ENCODE assay signal across 11 mouse cellular contexts in genomic region chr4:148846203-148846602, GRCm38 (mm10). TPM values are rescaled to one million over a fixed set of nuclear protein-coding genes. Genes with fewer than 3 reads are reported as not detected.
DNase-seq lines count a peak whose midpoint lies in the region; ATAC-seq and TF ChIP-seq lines count a peak whose summit lies in the region.
"Had no signal": no experiment of that assay in that cellular context is flagged by ENCODE, and none has a peak within 500 bp of the region (broad histone marks: within the 10 kb centered on the region; RNA-seq: fewer than 3 reads in every experiment).

No protein-coding gene starts in this region.

- H3K4me1 ChIP-seq in liver, adult 2 months (ENCODE audit: control insufficient read depth, insufficient read depth, low read length): no peaks in the 10 kb centered on the region
- H3K4me1 ChIP-seq in liver, embryonic 11.5 days (replicated peaks; ENCODE audit: control insufficient read depth, insufficient read depth, low read length): no peaks in the 10 kb centered on the region
- peaks cover 58% of the 10 kb centered on the region for H3K4me1 ChIP-seq in embryonic facial prominence, embryonic 10.5 days
- H3K4me1 ChIP-seq in heart, postnatal 0 days (ENCODE audit: control insufficient read depth, insufficient read depth): peaks cover 13% of the 10 kb centered on the region
- peaks cover 19% of the 10 kb centered on the region for H3K4me1 ChIP-seq in neural tube, embryonic 15.5 days

- no peak for TF ChIP-seq POLR2A in liver, adult 2 months (IDR thresholded peaks at IDR 0.05; ENCODE audit: extremely low read depth, insufficient read depth, low read length)

- no peak overlapping the region for H3K27ac ChIP-seq in liver, adult 2 months (replicated peaks; ENCODE audit: insufficient read depth, low read depth, low read length)
- no peak overlapping the region for H3K27ac ChIP-seq in liver, embryonic 11.5 days (ENCODE audit: low read depth, low read length)
- peak overlapping the region; percentile 32; the same call in 1 of the 2 replicates for H3K27ac ChIP-seq in embryonic facial prominence, embryonic 10.5 days (replicated peaks)
- peak overlapping the region; percentile 47; the same call in 1 of the 2 replicates for H3K27ac ChIP-seq in heart, postnatal 0 days (ENCODE audit: low read depth)
- no peak overlapping the region for H3K27ac ChIP-seq in neural tube, embryonic 15.5 days (replicated peaks)
- H3K27ac ChIP-seq: macrophage had no signal

- H3K79me2 ChIP-seq in liver, adult 2 months (ENCODE audit: control insufficient read depth, insufficient read depth, low read length): no peaks in the 10 kb centered on the region

- no peak for ATAC-seq in liver, embryonic 11.5 days (replicated peaks; ENCODE audit: low FRiP score)
- peak; percentile 85 for ATAC-seq in heart, postnatal 0 days (ENCODE audit: insufficient read depth, low read depth)
- no peak for ATAC-seq in neural tube, embryonic 15.5 days (ENCODE audit: low FRiP score)
- ATAC-seq: Patski had no signal

- H3K9me3 ChIP-seq in liver, embryonic 11.5 days (ENCODE audit: control insufficient read depth, low read length): no peaks in the 10 kb centered on the region
- no peaks in the 10 kb centered on the region for H3K9me3 ChIP-seq in embryonic facial prominence, embryonic 10.5 days
- H3K9me3 ChIP-seq in heart, postnatal 0 days (replicated peaks; ENCODE audit: control insufficient read depth, low read length): no peaks in the 10 kb centered on the region
- H3K9me3 ChIP-seq in neural tube, embryonic 15.5 days (replicated peaks): no peaks in the 10 kb centered on the region

- no peaks in the 10 kb centered on the region for H3K36me3 ChIP-seq in liver, adult 2 months (ENCODE audit: control insufficient read depth, insufficient read depth, low read length)
- H3K36me3 ChIP-seq in liver, embryonic 11.5 days (ENCODE audit: control insufficient read depth, insufficient read depth, low read length): no peaks in the 10 kb centered on the region
- no peaks in the 10 kb centered on the region for H3K36me3 ChIP-seq in embryonic facial prominence, embryonic 10.5 days (replicated peaks)
- 0 out of 2 replicates have a peak, but pooled peaks cover 4% of the 10 kb centered on the region for H3K36me3 ChIP-seq in heart, postnatal 0 days (replicated peaks; ENCODE audit: control insufficient read depth, insufficient read depth, low read length)
- H3K36me3 ChIP-seq in neural tube, embryonic 15.5 days: no peaks in the 10 kb centered on the region

- TF ChIP-seq CTCF in liver, adult 2 months (IDR thresholded peaks at IDR 0.05; ENCODE audit: low read depth, low read length): peak; percentile 18; the same call in 1 of the 2 replicates
- TF ChIP-seq CTCF in heart, postnatal 0 days (IDR thresholded peaks at IDR 0.05; ENCODE audit: low read depth): peak; percentile 40

- no peaks in the 10 kb centered on the region for H3K27me3 ChIP-seq in liver, adult 2 months (ENCODE audit: control insufficient read depth, insufficient read depth, low read length)
- peaks cover 3% of the 10 kb centered on the region; the same call in 1 of the 2 replicates for H3K27me3 ChIP-seq in liver, embryonic 11.5 days (replicated peaks; ENCODE audit: control insufficient read depth, insufficient read depth, low read length)
- H3K27me3 ChIP-seq in embryonic facial prominence, embryonic 10.5 days (replicated peaks; ENCODE audit: low read depth, poor library complexity, severe bottlenecking): peaks cover 98% of the 10 kb centered on the region
- H3K27me3 ChIP-seq in heart, postnatal 0 days (ENCODE audit: control insufficient read depth, insufficient read depth, low read length): no peaks in the 10 kb centered on the region
- H3K27me3 ChIP-seq in neural tube, embryonic 15.5 days (replicated peaks): peaks cover 40% of the 10 kb centered on the region
- H3K27me3 ChIP-seq: Patski had no signal

- no peak overlapping the region for H3K4me3 ChIP-seq in liver, adult 2 months (ENCODE audit: insufficient read depth, low read depth, low read length)
- H3K4me3 ChIP-seq in liver, embryonic 11.5 days (ENCODE audit: low read depth, low read length): no peak overlapping the region
- H3K4me3 ChIP-seq in embryonic facial prominence, embryonic 10.5 days: peak overlapping the region; percentile 5; the same call in 1 of the 2 replicates
- no peak overlapping the region for H3K4me3 ChIP-seq in heart, postnatal 0 days (ENCODE audit: low read depth, low read length)
- H3K4me3 ChIP-seq in neural tube, embryonic 15.5 days (replicated peaks): no peak overlapping the region
- H3K4me3 ChIP-seq: erythroblast, embryonic 14.5 days had no signal

- no peak for TF ChIP-seq EP300 in heart, postnatal 0 days (IDR thresholded peaks at IDR 0.05; ENCODE audit: low read depth)

- DNase-seq in liver, adult 2 months (ENCODE audit: extremely low read depth, low read depth, low spot score): peak; percentile 87
- no peak for DNase-seq in liver, embryonic 11.5 days (ENCODE audit: low spot score)
- DNase-seq in embryonic facial prominence, embryonic 10.5 days (ENCODE audit: low spot score): no peak
- peak; percentile 54 for DNase-seq in heart, postnatal 0 days (ENCODE audit: low spot score)
- DNase-seq in layer of hippocampus, postnatal 14 days (ENCODE audit: low spot score in 2 of 2): peak; percentile 27 to 49
- DNase-seq in embryo, embryonic 10 days (ENCODE audit: low spot score): no peak
- DNase-seq in T-cell, adult 2 months (ENCODE audit: low spot score): no peak

- no peak overlapping the region for H3K9ac ChIP-seq in liver, adult 2 months (ENCODE audit: low read depth, low read length)
- H3K9ac ChIP-seq in liver, embryonic 11.5 days (ENCODE audit: low read depth, low read length): no peak overlapping the region
- H3K9ac ChIP-seq in heart, postnatal 0 days (replicated peaks; ENCODE audit: low read depth, low read length): no peak overlapping the region
- H3K9ac ChIP-seq in neural tube, embryonic 15.5 days (replicated peaks): no peak overlapping the region

- no peak overlapping the region for H3K4me2 ChIP-seq in liver, embryonic 11.5 days
- H3K4me2 ChIP-seq in heart, postnatal 0 days (ENCODE audit: low read depth, low read length): peak overlapping the region; percentile 43
- H3K4me2 ChIP-seq in neural tube, embryonic 15.5 days: peak overlapping the region; percentile 13; the same call in 1 of the 2 replicates

- 20% methylated on average over 9 of the region's 9 CpGs for WGBS in liver, adult 2 months
- 48% methylated on average over 8 of the region's 9 CpGs for WGBS in liver, embryonic 11.5 days
- WGBS in embryonic facial prominence, embryonic 10.5 days: 65% methylated on average over 9 of the region's 9 CpGs
- WGBS in heart, postnatal 0 days: 13% methylated on average over 8 of the region's 9 CpGs
- WGBS in neural tube, embryonic 15.5 days: 51% methylated on average over 9 of the region's 9 CpGs

RNA-seq across cellular contexts. Expression of gene Casz1, which starts 42.0 kb away (rescaled TPM):
- 0.09 and 0.34 TPM in 2 replicates for total RNA-seq in liver, adult 2 months (2014; rRNA removed)
- polyA plus RNA-seq in liver, adult 2 months (2012; rRNA removed): 0.24 TPM in 2 replicates
- 0.56 and 1.0 TPM in 2 replicates for polyA plus RNA-seq in liver, embryonic 11.5 days (2014; fragmentation: Nextera tagmentation; extraction: Ambion mirVana)
- 3.7 and 3.9 TPM in 2 replicates for polyA plus RNA-seq in embryonic facial prominence, embryonic 10.5 days (2016; fragmentation: Nextera tagmentation; extraction: Ambion mirVana)
- total RNA-seq in heart, postnatal 0 days (2014; rRNA removed; ENCODE audit: low replicate concordance): 42.6 and 45.4 TPM in 2 replicates
- polyA plus RNA-seq in heart, postnatal 0 days (2015; fragmentation: Nextera tagmentation; extraction: Ambion mirVana): 13.7 and 16.4 TPM in 2 replicates
- 1 to 10 TPM in 1 of 2 experiments, under 1 TPM in 1; 0.88 to 1.1 TPM for total RNA-seq in layer of hippocampus, postnatal 14 days (2021)
- 11.0 and 12.3 TPM in 2 replicates for polyA plus RNA-seq in neural tube, embryonic 15.5 days (2015; fragmentation: Nextera tagmentation; extraction: Ambion mirVana)

Comparison
In these comparisons a context has a peak if more than half of its experiments do, and no peak if none do; other contexts are left out.
1. DNase-seq: peak in liver, adult 2 months (single experiment), heart, postnatal 0 days (single experiment) and layer of hippocampus, postnatal 14 days (2 of 2); none in liver, embryonic 11.5 days (single experiment), embryonic facial prominence, embryonic 10.5 days (single experiment), embryo, embryonic 10 days (single experiment) and T-cell, adult 2 months (single experiment).
2. H3K27ac ChIP-seq: peak in embryonic facial prominence, embryonic 10.5 days (single experiment) and heart, postnatal 0 days (single experiment); none in liver, adult 2 months (single experiment), liver, embryonic 11.5 days (single experiment) and neural tube, embryonic 15.5 days (single experiment).